Mouse (Mus musculus) kidney, embryonic 14.5 days (tissue): Measurements from ENCODE around the gene Dcbld1. TPM values are rescaled to one million over a fixed set of nuclear protein-coding genes. Genes with fewer than 3 reads are reported as not detected.
"Not testable (repeated sequence)": the region's sequence is repeated elsewhere in the genome, so short reads cannot be mapped to it uniquely, and the experiment has no call there.

Experiments used
- ATAC-seq: fragments of 200-750 bp; cut with Nextera tagmentation; 2 replicates; pipeline ENCODE4 v1.8.0; 2017; ENCODE audit warnings: moderate number of reproducible peaks, mild to moderate bottlenecking, moderate TSS enrichment, moderate library complexity; ENCODE audit not compliant: low FRiP score, low TSS enrichment
- H3K27ac ChIP-seq: fragments of 300-500 bp; sonication (generic); 2 replicates; pipeline ENCODE4 v1.5.1; 2014; ENCODE audit warnings: low read depth, mild to moderate bottlenecking, low read length, moderate library complexity, mixed read lengths
- H3K27me3 ChIP-seq: fragments of 300-500 bp; sonication (generic); 2 replicates; pipeline ENCODE4 v1.6.1; 2014; ENCODE audit warnings: mild to moderate bottlenecking, low read length; ENCODE audit not compliant: control insufficient read depth, insufficient read depth
- H3K36me3 ChIP-seq: fragments of 300-500 bp; sonication (generic); 2 replicates; pipeline ENCODE4 v1.6.1; 2014; ENCODE audit warnings: low read length, mixed read lengths; ENCODE audit not compliant: control insufficient read depth, insufficient read depth
- H3K4me1 ChIP-seq: fragments of 300-500 bp; sonication (generic); 2 replicates; pipeline ENCODE4 v1.6.1; 2014; ENCODE audit warnings: low read length, mixed read lengths; ENCODE audit not compliant: control insufficient read depth, insufficient read depth
- H3K4me2 ChIP-seq: fragments of 300-500 bp; sonication (generic); replicated peaks from 2 replicates; pipeline ENCODE4 v1.6.1; 2014; ENCODE audit warnings: low read depth, mild to moderate bottlenecking, low read length
- H3K4me3 ChIP-seq: fragments of 300-500 bp; sonication (generic); 2 replicates; pipeline ENCODE4 v1.5.1; 2014; ENCODE audit warnings: mild to moderate bottlenecking, low read length
- H3K9ac ChIP-seq: fragments of 300-500 bp; sonication (generic); 2 replicates; pipeline ENCODE4 v1.6.1; 2014; ENCODE audit warnings: low read depth, mild to moderate bottlenecking, low read length, moderate library complexity
- H3K9me3 ChIP-seq: fragments of 300-500 bp; sonication (generic); 2 replicates; pipeline ENCODE4 v1.6.1; 2016; ENCODE audit warnings: low read length; ENCODE audit not compliant: control insufficient read depth
- WGBS: fragments of 180-500 bp; shearing (Covaris S2); extraction: QIAGEN DNeasy Blood & Tissue Kit; methylation state at CpG from one replicate; pipeline ENCODE4 v1.1.7; 2014; 5-methylcytosine and 5-hydroxymethylcytosine counted together
- polyA plus RNA-seq: library from polyadenylated mRNA; unstranded; fragments of >200 nt; fragmentation: Nextera tagmentation; extraction: Ambion mirVana; gene quantifications from 2 replicates; pipeline ENCODE4 v1.2.1, GENCODE M21; 2014

Dcbld1 gene
- polyA plus RNA-seq, 1 experiment from 2014 or later, result 26.5 TPM

DNA sequence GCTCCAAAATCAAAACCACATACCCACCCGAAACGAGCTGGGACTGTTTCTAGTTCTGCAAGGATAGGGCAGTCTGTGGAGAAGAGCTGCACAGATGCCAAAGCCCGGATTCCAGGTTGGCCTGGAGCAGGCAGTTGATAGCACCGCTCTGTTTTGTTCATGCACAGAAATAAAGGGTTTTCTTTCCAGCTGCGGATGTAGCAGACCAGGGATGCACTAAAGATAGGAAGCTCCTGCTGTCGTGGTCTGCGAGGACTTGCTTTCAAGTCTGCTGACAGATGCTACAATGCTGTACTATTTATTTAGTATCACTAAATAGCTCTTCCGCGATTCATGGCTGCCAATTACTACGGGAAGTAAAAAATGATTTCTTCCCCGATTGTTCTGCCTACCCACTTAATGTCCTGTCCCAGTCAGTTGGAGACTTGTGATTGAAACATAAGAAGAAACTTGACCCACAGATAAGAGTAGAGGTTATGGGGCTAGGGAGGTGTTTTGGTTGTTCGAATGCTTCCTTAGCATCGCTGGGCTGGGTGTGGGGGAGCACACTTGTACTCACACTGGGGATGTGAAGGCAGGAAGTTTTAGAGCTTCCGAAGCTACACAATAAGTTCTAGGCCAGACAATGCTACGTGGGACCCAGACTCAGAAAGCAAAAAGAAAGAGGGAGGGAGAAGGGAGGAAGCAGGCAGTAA lies 41.6 kb downstream of the Dcbld1 start:
- Histone ChIP-seq H3K9me3 (no peaks in the 10 kb centered on the region), H3K9ac (no peak overlapping the region), H3K4me3 (no peak overlapping the region), H3K4me2 (no peak overlapping the region), H3K27ac (no peak overlapping the region), H3K36me3 (no peaks in the 10 kb centered on the region), H3K27me3 (no peaks in the 10 kb centered on the region), H3K4me1 (no peaks in the 10 kb centered on the region)
- 41% methylated on average over 15 of the region's 15 CpGs for WGBS
- ATAC-seq, result no peak

GRCm38 (mm10) chr10:52276579-52276978 lies 43.2 kb downstream of the Dcbld1 start:
- 88% methylated on average over 3 of the region's 3 CpGs for WGBS
- no peak overlapping the region for H3K9ac ChIP-seq

DNA sequence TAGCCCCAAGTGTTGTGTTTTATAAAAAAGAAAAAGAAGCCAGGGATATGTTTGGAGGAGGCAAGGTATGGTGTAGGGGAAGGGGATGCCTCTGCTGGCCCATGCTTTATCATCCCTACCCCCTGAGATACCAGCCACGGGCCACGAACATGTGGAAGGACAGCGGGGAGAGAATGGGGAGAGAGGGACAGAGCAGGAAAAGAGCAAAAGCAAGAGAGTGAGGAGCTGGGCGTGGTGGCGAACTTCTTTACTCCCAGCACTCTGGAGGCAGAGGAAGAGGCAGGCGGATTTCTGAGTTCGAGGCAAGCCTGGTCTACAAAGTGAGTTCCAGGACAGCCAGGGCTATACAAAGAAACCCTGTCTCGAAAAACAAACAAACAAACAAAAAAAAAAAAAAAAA lies 44.1 kb downstream of the Dcbld1 start:
- H3K27ac ChIP-seq, H3K9me3 ChIP-seq, H3K4me1 ChIP-seq, H3K9ac ChIP-seq, ATAC-seq, H3K36me3 ChIP-seq, H3K4me2 ChIP-seq, H3K27me3 ChIP-seq, H3K4me3 ChIP-seq: not testable (repeated sequence)
- WGBS, result 94% methylated on average over 8 of the region's 8 CpGs

More at GRCm38 (mm10) chr10:52276579-52276978, 43.2 kb downstream of the Dcbld1 start:
- H3K9me3 ChIP-seq, result no peaks in the 10 kb centered on the region
- H3K36me3 ChIP-seq, result no peaks in the 10 kb centered on the region
- no peaks in the 10 kb centered on the region for H3K4me1 ChIP-seq
- no peak for ATAC-seq
- no peak overlapping the region for H3K4me2 ChIP-seq
- no peak overlapping the region for H3K27ac ChIP-seq
- H3K27me3 ChIP-seq, result no peaks in the 10 kb centered on the region
- no peak overlapping the region for H3K4me3 ChIP-seq

DNA sequence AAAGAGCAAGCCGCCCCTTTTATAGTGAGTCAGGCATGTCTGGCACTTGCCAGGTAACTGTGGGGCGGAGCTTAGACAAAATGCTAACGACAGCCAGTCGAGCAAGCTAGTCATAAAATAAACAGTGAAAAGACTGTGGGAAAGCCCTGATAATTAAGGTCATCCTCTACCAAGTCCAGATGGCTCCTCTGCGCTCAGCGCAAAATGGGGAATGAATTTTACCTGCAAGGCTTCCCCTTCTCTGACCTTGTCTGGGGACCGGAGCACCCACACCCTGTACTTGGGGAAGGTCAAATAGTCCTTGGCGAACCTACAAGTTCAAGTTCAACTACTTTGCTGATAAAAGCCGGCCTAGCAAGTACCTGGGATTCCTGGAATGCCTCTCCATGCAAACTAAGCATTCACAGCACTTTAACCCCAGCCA lies 44.6 kb downstream of the Dcbld1 start:
- no peaks in the 10 kb centered on the region for H3K4me1 ChIP-seq
- no peak overlapping the region for H3K27ac ChIP-seq
- no peak overlapping the region for H3K4me3 ChIP-seq
- H3K36me3 ChIP-seq, result no peaks in the 10 kb centered on the region
- 63% methylated on average over 9 of the region's 9 CpGs for WGBS
- no peak overlapping the region for H3K4me2 ChIP-seq
- no peaks in the 10 kb centered on the region for H3K9me3 ChIP-seq
- H3K27me3 ChIP-seq, result no peaks in the 10 kb centered on the region
- H3K9ac ChIP-seq, result no peak overlapping the region
- ATAC-seq, result no peak

- no peaks in the 10 kb centered on the region for H3K9me3 ChIP-seq
- H3K4me1 ChIP-seq, result no peaks in the 10 kb centered on the region
- ATAC-seq, result no peak
- no peaks in the 10 kb centered on the region for H3K27me3 ChIP-seq
- no peaks in the 10 kb centered on the region for H3K36me3 ChIP-seq
- H3K4me3 ChIP-seq, result no peak overlapping the region
- no peak overlapping the region for H3K9ac ChIP-seq
- no peak overlapping the region for H3K4me2 ChIP-seq
- 68% methylated on average over 3 of the region's 3 CpGs for WGBS
- H3K27ac ChIP-seq, result no peak overlapping the region
Measured at GRCm38 (mm10) chr10:52278866-52279265, 45.4 kb downstream of the Dcbld1 start.

GRCm38 (mm10) chr10:52279876-52280275 lies 46.5 kb downstream of the Dcbld1 start:
- Histone ChIP-seq H3K4me2 (no peak overlapping the region), H3K4me3 (no peak overlapping the region), H3K4me1 (no peaks in the 10 kb centered on the region), H3K27ac (no peak overlapping the region), H3K9me3 (no peaks in the 10 kb centered on the region), H3K27me3 (no peaks in the 10 kb centered on the region), H3K9ac (no peak overlapping the region), H3K36me3 (no peaks in the 10 kb centered on the region)
- ATAC-seq, result no peak
- WGBS, result 90% methylated on average over 4 of the region's 4 CpGs

DNA sequence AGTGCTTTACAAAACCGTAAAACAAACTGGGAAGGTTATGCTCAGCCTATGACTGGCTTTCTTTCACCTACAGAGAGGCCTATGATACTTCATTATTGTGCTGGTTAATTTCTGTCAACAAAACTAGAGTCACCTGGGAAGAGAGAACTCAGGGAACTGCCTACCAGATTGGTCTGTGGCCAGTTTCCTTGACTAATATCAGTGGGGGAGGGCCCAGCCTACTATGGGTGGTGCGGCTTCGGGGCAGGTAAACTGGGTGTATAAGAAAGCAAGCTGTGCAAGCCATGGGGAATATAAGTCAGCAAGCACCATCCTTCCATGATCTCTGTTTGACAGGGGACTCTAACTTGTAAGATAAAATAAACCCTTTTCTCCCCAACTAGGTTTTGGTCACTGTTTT lies 47.2 kb downstream of the Dcbld1 start:
- Histone ChIP-seq H3K4me3 (no peak overlapping the region), H3K27ac (no peak overlapping the region), H3K27me3 (no peaks in the 10 kb centered on the region), H3K4me1 (no peaks in the 10 kb centered on the region), H3K36me3 (no peaks in the 10 kb centered on the region), H3K9me3 (no peaks in the 10 kb centered on the region), H3K4me2 (no peak overlapping the region), H3K9ac (no peak overlapping the region)
- ATAC-seq, result no peak
- 94% methylated on average over 3 of the region's 3 CpGs for WGBS

GRCm38 (mm10) chr10:52281337-52281736 lies 47.9 kb downstream of the Dcbld1 start:
- Histone ChIP-seq H3K27me3 (no peaks in the 10 kb centered on the region), H3K4me2 (no peak overlapping the region), H3K36me3 (no peaks in the 10 kb centered on the region; the same call in 1 of the 2 replicates), H3K9me3 (no peaks in the 10 kb centered on the region), H3K4me3 (no peak overlapping the region), H3K27ac (no peak overlapping the region), H3K4me1 (no peaks in the 10 kb centered on the region), H3K9ac (no peak overlapping the region)
- ATAC-seq, result no peak

GRCm38 (mm10) chr10:52284578-52284977 lies 51.2 kb downstream of the Dcbld1 start:
- no peaks in the 10 kb centered on the region; the same call in 1 of the 2 replicates for H3K36me3 ChIP-seq
- H3K4me2 ChIP-seq, result no peak overlapping the region
- no peaks in the 10 kb centered on the region for H3K27me3 ChIP-seq
- no peak overlapping the region for H3K27ac ChIP-seq
- no peaks in the 10 kb centered on the region for H3K4me1 ChIP-seq
- 77% methylated on average over 8 of the region's 8 CpGs for WGBS
- no peaks in the 10 kb centered on the region for H3K9me3 ChIP-seq
- H3K9ac ChIP-seq, result no peak overlapping the region
- H3K4me3 ChIP-seq, result no peak overlapping the region
- ATAC-seq, result no peak
